ENCODE assay signal across 10 mouse cellular contexts in the genomic region with DNA sequence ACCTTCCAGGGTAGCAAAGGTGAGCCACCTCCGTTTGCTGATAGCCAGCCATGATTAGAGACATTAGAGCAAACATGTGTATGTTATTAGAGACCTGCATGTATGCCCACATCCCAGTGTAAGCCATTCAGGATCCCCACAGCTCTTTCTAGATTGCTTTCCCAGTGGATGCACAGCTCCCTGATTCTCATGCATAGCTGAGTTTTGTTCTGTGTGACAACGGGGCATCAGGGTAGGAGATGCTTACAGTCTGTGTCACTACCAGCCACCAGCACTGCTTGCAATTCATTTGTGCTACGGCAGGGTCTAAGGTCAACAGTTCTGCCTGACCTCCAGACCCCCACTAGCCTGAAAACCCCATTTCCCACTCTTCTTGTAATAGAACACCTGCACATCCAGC. TPM values are rescaled to one million over a fixed set of nuclear protein-coding genes. Genes with fewer than 3 reads are reported as not detected.
DNase-seq lines count a peak whose midpoint lies in the region; ATAC-seq lines count a peak whose summit lies in the region.
"Had no signal": no experiment of that assay in that cellular context is flagged by ENCODE, and none has a peak within 500 bp of the region (broad histone marks: within the 10 kb centered on the region; RNA-seq: fewer than 3 reads in every experiment).

No protein-coding gene starts in this region.

- intact Hi-C loops in heart, postnatal 10 days (cut with DNase I): loop anchor here (1.0 kb wide), 1 partner anchor 17 kb away; no protein-coding TSS in a partner anchor

- peak overlapping the region; percentile 34; the same call in 1 of the 2 replicates for H3K4me3 ChIP-seq in heart, embryonic 13.5 days
- peak overlapping the region; percentile 29 for H3K4me3 ChIP-seq in forebrain, embryonic 16.5 days (replicated peaks; ENCODE audit: low read length)
- peak overlapping the region; percentile 32; the same call in 1 of the 2 replicates for H3K4me3 ChIP-seq in midbrain, embryonic 14.5 days (replicated peaks; ENCODE audit: low read depth, low read length)
- H3K4me3 ChIP-seq: erythroblast, embryonic 14.5 days had no signal

- peak overlapping the region; percentile 66; the same call in 1 of the 2 replicates for H3K9ac ChIP-seq in heart, embryonic 13.5 days
- no peak overlapping the region for H3K9ac ChIP-seq in forebrain, embryonic 16.5 days (replicated peaks; ENCODE audit: low read depth, low read length)
- peak overlapping the region; percentile 39 for H3K9ac ChIP-seq in midbrain, embryonic 14.5 days (replicated peaks; ENCODE audit: low read length)

- H3K9me3 ChIP-seq in heart, embryonic 13.5 days: no peaks in the 10 kb centered on the region
- no peaks in the 10 kb centered on the region for H3K9me3 ChIP-seq in forebrain, embryonic 16.5 days (ENCODE audit: control insufficient read depth, low read length)
- H3K9me3 ChIP-seq in midbrain, embryonic 14.5 days (ENCODE audit: control insufficient read depth, low read length): no peaks in the 10 kb centered on the region

- H3K27me3 ChIP-seq in heart, embryonic 13.5 days (replicated peaks): 0 out of 2 replicates have a peak, but pooled peaks cover 5% of the 10 kb centered on the region
- no peaks in the 10 kb centered on the region for H3K27me3 ChIP-seq in forebrain, embryonic 16.5 days (replicated peaks; ENCODE audit: control insufficient read depth, insufficient read depth, low read length)
- H3K27me3 ChIP-seq in midbrain, embryonic 14.5 days (ENCODE audit: control insufficient read depth, insufficient read depth, low read length): no peaks in the 10 kb centered on the region

- DNase-seq in heart, postnatal 10 days: no peak
- DNase-seq in cerebellum, adult 9-11 months: peak; percentile 30
- DNase-seq in midbrain, embryonic 14.5 days: no peak
- no peak for DNase-seq in right cerebral cortex, postnatal 10 days (ENCODE audit: low spot score in 2 of 2)
- DNase-seq in ovary, postnatal 10 days (ENCODE audit: low spot score): no peak
- DNase-seq in ovary, postnatal 36 days (ENCODE audit: low spot score): no peak

- no peak overlapping the region for H3K27ac ChIP-seq in heart, embryonic 13.5 days (replicated peaks)
- peak overlapping the region; percentile 56 for H3K27ac ChIP-seq in forebrain, embryonic 16.5 days (ENCODE audit: low read length)
- H3K27ac ChIP-seq in midbrain, embryonic 14.5 days (replicated peaks; ENCODE audit: low read depth, low read length): peak overlapping the region; percentile 81; the same call in 1 of the 2 replicates

- peak overlapping the region; percentile 57 for H3K4me2 ChIP-seq in heart, embryonic 13.5 days
- H3K4me2 ChIP-seq in forebrain, embryonic 16.5 days (ENCODE audit: low read length): peak overlapping the region; percentile 53
- H3K4me2 ChIP-seq in midbrain, embryonic 14.5 days (ENCODE audit: low read length): peak overlapping the region; percentile 58

- H3K4me1 ChIP-seq in heart, embryonic 13.5 days: peaks cover 39% of the 10 kb centered on the region
- H3K4me1 ChIP-seq in forebrain, embryonic 16.5 days (replicated peaks; ENCODE audit: control insufficient read depth, insufficient read depth, low read length): peaks cover 22% of the 10 kb centered on the region
- H3K4me1 ChIP-seq in midbrain, embryonic 14.5 days (ENCODE audit: control insufficient read depth, insufficient read depth, low read length): peaks cover 26% of the 10 kb centered on the region

- WGBS in heart, embryonic 13.5 days: 9% methylated on average over 3 of the region's 3 CpGs
- 5% methylated on average over 3 of the region's 3 CpGs for WGBS in forebrain, embryonic 16.5 days
- whole genome bisulfite sequencing in midbrain, embryonic 14.5 days: 3% methylated on average over 3 of the region's 3 CpGs

- no peaks in the 10 kb centered on the region for H3K36me3 ChIP-seq in heart, embryonic 13.5 days
- no peaks in the 10 kb centered on the region for H3K36me3 ChIP-seq in forebrain, embryonic 16.5 days (ENCODE audit: control insufficient read depth, insufficient read depth)
- no peaks in the 10 kb centered on the region for H3K36me3 ChIP-seq in midbrain, embryonic 14.5 days (ENCODE audit: control insufficient read depth, insufficient read depth, low read length)

- ATAC-seq in heart, embryonic 13.5 days (ENCODE audit: extremely low read depth, insufficient number of reproducible peaks, low FRiP score, low TSS enrichment): no peak
- no peak for ATAC-seq in forebrain, embryonic 16.5 days
- no peak for ATAC-seq in midbrain, embryonic 14.5 days (ENCODE audit: low FRiP score, low TSS enrichment)

RNA-seq across cellular contexts. Expression of gene Pde10a, which starts 17.5 kb away (rescaled TPM):
- polyA plus RNA-seq in heart, embryonic 13.5 days (2015; fragmentation: Nextera tagmentation; extraction: Ambion mirVana): 1.1 and 1.2 TPM in 2 replicates
- 1 to 10 TPM; 5.0 to 7.7 TPM for total RNA-seq in heart, postnatal 10 days (2021)
- 23.9 and 24.5 TPM in 2 replicates for polyA plus RNA-seq in forebrain, embryonic 16.5 days (2015; fragmentation: Nextera tagmentation; extraction: Ambion mirVana)
- polyA plus RNA-seq in midbrain, embryonic 14.5 days (2014; fragmentation: Nextera tagmentation; extraction: Ambion mirVana): 14.1 and 15.2 TPM in 2 replicates
- polyA plus RNA-seq: erythroblast, embryonic 14.5 days had no signal

RNA-seq across cellular contexts. Expression of gene Gm17087, which starts 59.1 kb away (rescaled TPM):
- not detected in 2 replicates for polyA plus RNA-seq in heart, embryonic 13.5 days (2015; fragmentation: Nextera tagmentation; extraction: Ambion mirVana)
- not detected for total RNA-seq in heart, postnatal 10 days (2021)
- not detected in 2 replicates for polyA plus RNA-seq in forebrain, embryonic 16.5 days (2015; fragmentation: Nextera tagmentation; extraction: Ambion mirVana)
- not detected in 2 replicates for polyA plus RNA-seq in midbrain, embryonic 14.5 days (2014; fragmentation: Nextera tagmentation; extraction: Ambion mirVana)
- polyA plus RNA-seq: erythroblast, embryonic 14.5 days; lung, embryonic 16.5 days had no signal
